Mouse (Mus musculus) stomach, embryonic 15.5 days (tissue): ENCODE measurements around the gene Nap1l5. TPM values are rescaled to one million over a fixed set of nuclear protein-coding genes. Genes with fewer than 3 reads are reported as not detected.
A peak's percentile ranks its signal among the peaks of the same experiment; 100 is the strongest.

Experiments used
- ATAC-seq: fragments of 200-750 bp; cut with Nextera tagmentation; 2 replicates; pipeline ENCODE4 v1.8.0; 2017; ENCODE audit warnings: low read depth, moderate number of reproducible peaks, moderate TSS enrichment; ENCODE audit not compliant: insufficient read depth, low FRiP score
- H3K27ac ChIP-seq: fragments of 300-500 bp; sonication (generic); 2 replicates; pipeline ENCODE4 v1.5.1; 2015; ENCODE audit warnings: mild to moderate bottlenecking, inconsistent platforms
- H3K27me3 ChIP-seq: fragments of 300-500 bp; sonication (generic); replicated peaks from 2 replicates; pipeline ENCODE4 v1.6.1; 2015; ENCODE audit warnings: inconsistent platforms
- H3K36me3 ChIP-seq: fragments of 300-500 bp; sonication (generic); 2 replicates; pipeline ENCODE4 v1.6.1; 2015; ENCODE audit warnings: inconsistent platforms
- H3K4me1 ChIP-seq: fragments of 300-500 bp; sonication (generic); 2 replicates; pipeline ENCODE4 v1.6.1; 2015; ENCODE audit warnings: inconsistent platforms
- H3K4me2 ChIP-seq: fragments of 300-500 bp; sonication (generic); 2 replicates; pipeline ENCODE4 v1.6.1; 2015; ENCODE audit warnings: mild to moderate bottlenecking, inconsistent platforms
- H3K4me3 ChIP-seq: fragments of 300-500 bp; sonication (generic); replicated peaks from 2 replicates; pipeline ENCODE4 v1.5.1; 2015; ENCODE audit warnings: inconsistent platforms
- H3K9ac ChIP-seq: fragments of 300-500 bp; sonication (generic); 2 replicates; pipeline ENCODE4 v1.6.1; 2015; ENCODE audit warnings: inconsistent platforms
- H3K9me3 ChIP-seq: fragments of 300-500 bp; sonication (generic); 2 replicates; pipeline ENCODE4 v1.6.1; 2016; ENCODE audit warnings: inconsistent platforms
- WGBS: fragments of 180-500 bp; shearing (Covaris S2); methylation state at CpG from one replicate; pipeline ENCODE4 v1.1.7; 2015; 5-methylcytosine and 5-hydroxymethylcytosine counted together
- polyA plus RNA-seq: library from polyadenylated mRNA; unstranded; fragments of >200 nt; fragmentation: Nextera tagmentation; extraction: Ambion mirVana; gene quantifications from 2 replicates; pipeline ENCODE4 v1.2.1, GENCODE M21; 2015

Nap1l5 gene
- polyA plus RNA-seq, 1 experiment from 2014 or later: 7.3 TPM

DNA sequence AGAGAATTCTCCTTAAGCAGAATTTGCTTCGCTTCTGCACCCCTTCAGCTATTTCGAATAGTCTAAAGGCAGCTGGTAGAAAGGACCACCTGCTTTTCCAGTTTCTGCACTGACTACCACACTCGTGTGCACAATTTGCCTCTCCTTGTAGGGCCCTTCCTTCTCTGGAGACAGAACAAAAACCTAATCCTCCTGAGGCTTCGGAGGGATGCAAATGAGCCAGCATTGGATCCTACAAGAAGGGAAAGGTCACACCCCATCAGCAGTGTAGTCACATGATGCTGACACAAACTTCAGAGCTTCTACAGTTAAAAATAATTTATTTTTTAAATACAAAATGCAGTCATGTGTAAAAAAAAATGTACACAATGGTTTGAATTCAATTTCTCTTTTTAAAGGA, 24.3 kb upstream of the Nap1l5 start:
- H3K9me3 ChIP-seq: no peaks in the 10 kb centered on the region
- H3K36me3 ChIP-seq: 0 out of 2 replicates have a peak, but pooled peaks cover 5% of the 10 kb centered on the region
- no peaks in the 10 kb centered on the region for H3K4me1 ChIP-seq
- H3K27me3 ChIP-seq: no peaks in the 10 kb centered on the region
- no peak overlapping the region for H3K4me2 ChIP-seq
- WGBS: 76% methylated on average over 4 of the region's 4 CpGs
- no peak overlapping the region for H3K27ac ChIP-seq
- ATAC-seq: no peak
- no peak overlapping the region for H3K4me3 ChIP-seq
- H3K9ac ChIP-seq: no peak overlapping the region

DNA sequence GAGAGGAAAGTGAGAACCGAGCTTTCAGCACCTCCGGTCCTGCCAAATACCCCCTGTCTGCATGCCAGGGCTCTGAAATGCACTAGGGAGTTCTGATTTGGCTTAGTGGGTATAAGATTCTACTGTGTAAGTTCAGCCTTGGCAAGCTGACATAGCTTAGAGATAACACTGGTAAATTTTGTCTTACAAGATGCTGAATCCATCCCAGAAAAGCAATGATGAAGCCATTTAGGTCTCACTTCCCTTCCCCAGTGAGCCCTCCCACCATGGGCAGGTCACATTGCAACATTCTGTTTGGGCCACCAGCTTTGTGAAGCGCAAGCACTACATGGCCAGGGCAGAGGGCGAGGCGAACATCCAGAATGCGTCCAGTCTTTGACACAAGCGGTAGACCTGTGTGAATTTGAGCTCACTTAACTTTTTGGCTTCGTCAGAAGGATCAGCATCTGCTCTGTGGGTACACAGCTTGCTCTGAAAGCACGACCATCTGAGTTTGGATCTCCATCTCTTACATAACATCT, 23.1 kb upstream of the Nap1l5 start:
- no peak for ATAC-seq
- WGBS: 84% methylated on average over 9 of the region's 9 CpGs
- H3K27me3 ChIP-seq: no peaks in the 10 kb centered on the region
- H3K4me3 ChIP-seq: no peak overlapping the region
- H3K4me2 ChIP-seq: no peak overlapping the region
- H3K9ac ChIP-seq: no peak overlapping the region
- no peak overlapping the region for H3K27ac ChIP-seq
- H3K36me3 ChIP-seq: 0 out of 2 replicates have a peak, but pooled peaks cover 3% of the 10 kb centered on the region
- no peaks in the 10 kb centered on the region for H3K4me1 ChIP-seq
- H3K9me3 ChIP-seq: no peaks in the 10 kb centered on the region

DNA sequence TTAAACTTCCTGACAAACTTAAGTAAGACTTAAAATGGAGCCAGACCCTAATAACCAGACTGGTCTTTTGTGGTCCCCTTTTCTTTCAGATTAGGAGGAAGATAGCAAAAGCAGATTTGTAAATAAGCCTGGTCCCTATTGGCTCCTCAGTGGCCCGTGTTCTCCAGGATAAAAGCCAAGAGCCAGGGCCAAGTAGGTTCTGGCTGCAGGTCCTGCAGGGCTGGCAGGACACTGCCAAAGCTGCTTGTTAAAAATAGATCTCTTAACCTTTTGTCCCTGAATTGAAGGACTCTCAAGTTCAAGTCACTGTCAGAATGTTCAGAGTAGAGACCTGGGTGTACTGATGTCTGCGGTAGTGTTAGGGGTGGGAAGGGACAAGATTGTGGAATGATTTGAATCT, 21.0 kb upstream of the Nap1l5 start:
- no peaks in the 10 kb centered on the region for H3K4me1 ChIP-seq
- H3K4me3 ChIP-seq: no peak overlapping the region
- H3K9ac ChIP-seq: no peak overlapping the region
- no peak overlapping the region for H3K27ac ChIP-seq
- no peak overlapping the region for H3K4me2 ChIP-seq
- H3K9me3 ChIP-seq: no peaks in the 10 kb centered on the region
- H3K36me3 ChIP-seq: no peaks in the 10 kb centered on the region
- no peak for ATAC-seq
- 69% methylated on average over 2 of the region's 2 CpGs for WGBS
- H3K27me3 ChIP-seq: no peaks in the 10 kb centered on the region

DNA sequence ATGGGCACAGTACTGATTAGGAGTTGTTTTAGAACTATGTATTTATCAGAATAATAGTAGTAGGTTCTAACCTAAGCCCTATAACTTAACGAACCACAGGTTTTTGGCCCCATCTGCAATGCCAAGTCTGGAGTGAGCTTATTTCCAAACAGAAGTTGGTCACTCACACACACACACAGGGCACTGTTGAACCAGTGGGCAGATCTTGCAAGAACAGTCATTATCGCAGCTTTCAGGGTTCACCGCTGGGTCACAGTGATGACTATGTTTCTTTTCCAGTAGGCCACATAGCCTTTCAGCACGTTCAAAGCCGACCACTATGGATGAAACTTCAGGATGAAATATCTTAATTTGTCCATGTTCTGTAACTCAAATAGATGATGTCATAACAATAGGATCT, 15.6 kb upstream of the Nap1l5 start:
- ATAC-seq: no peak

DNA sequence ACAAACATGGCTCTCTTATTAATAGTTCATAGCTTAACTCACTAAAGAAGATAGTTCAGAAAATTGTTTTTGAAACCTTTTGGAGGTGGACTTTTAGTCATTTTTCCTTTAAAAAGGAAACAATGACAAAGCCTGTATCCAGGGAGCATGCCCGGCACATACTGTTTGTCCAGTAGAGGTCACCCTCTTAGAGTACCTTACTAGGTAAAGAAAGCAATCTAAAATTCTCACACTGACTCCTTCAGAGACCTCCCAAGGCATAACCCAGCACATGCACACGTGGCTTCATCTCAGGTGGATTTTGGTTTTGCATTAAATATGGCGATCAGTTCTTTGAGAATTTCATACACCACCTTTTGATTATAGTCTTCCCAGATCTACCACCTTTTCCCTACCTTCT, 14.7 kb upstream of the Nap1l5 start:
- Histone ChIP-seq H3K27ac (no peak overlapping the region), H3K4me2 (no peak overlapping the region), H3K9ac (no peak overlapping the region), H3K27me3 (no peaks in the 10 kb centered on the region), H3K9me3 (no peaks in the 10 kb centered on the region), H3K4me1 (no peaks in the 10 kb centered on the region), H3K4me3 (no peak overlapping the region), H3K36me3 (no peaks in the 10 kb centered on the region)
- ATAC-seq: no peak
- 54% methylated on average over 3 of the region's 3 CpGs for WGBS

More for the DNA sequence above, 15.6 kb upstream of the Nap1l5 start:
- H3K9ac ChIP-seq: no peak overlapping the region
- WGBS: 62% methylated on average over 5 of the region's 5 CpGs
- H3K27me3 ChIP-seq: no peaks in the 10 kb centered on the region
- no peaks in the 10 kb centered on the region for H3K36me3 ChIP-seq
- H3K4me3 ChIP-seq: no peak overlapping the region
- no peak overlapping the region for H3K27ac ChIP-seq
- H3K9me3 ChIP-seq: no peaks in the 10 kb centered on the region
- no peaks in the 10 kb centered on the region for H3K4me1 ChIP-seq
- H3K4me2 ChIP-seq: no peak overlapping the region

DNA sequence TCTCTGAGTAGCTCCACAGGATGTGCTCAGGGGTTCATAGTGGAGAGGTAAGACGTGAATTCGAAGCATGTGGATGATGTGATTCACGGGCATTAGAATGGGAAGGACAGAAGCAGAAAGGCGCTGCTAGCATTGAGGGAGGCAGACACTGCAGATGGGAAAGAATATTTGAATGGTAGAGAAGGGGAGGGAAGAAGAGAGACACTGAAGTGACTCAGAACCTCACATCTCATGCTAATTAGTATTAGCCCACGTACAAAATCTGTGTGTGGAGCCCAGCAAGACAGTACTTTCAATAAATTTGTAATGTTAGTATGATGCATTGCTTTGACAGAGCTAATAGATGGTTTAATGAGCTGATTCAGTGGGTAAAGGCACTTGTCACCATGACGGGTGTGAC, 13.9 kb upstream of the Nap1l5 start:
- Histone ChIP-seq H3K4me3 (no peak overlapping the region), H3K36me3 (no peaks in the 10 kb centered on the region), H3K27me3 (no peaks in the 10 kb centered on the region), H3K9ac (no peak overlapping the region), H3K4me1 (no peaks in the 10 kb centered on the region), H3K9me3 (no peaks in the 10 kb centered on the region), H3K27ac (no peak overlapping the region), H3K4me2 (no peak overlapping the region)
- no peak for ATAC-seq
- WGBS: 79% methylated on average over 6 of the region's 6 CpGs

DNA sequence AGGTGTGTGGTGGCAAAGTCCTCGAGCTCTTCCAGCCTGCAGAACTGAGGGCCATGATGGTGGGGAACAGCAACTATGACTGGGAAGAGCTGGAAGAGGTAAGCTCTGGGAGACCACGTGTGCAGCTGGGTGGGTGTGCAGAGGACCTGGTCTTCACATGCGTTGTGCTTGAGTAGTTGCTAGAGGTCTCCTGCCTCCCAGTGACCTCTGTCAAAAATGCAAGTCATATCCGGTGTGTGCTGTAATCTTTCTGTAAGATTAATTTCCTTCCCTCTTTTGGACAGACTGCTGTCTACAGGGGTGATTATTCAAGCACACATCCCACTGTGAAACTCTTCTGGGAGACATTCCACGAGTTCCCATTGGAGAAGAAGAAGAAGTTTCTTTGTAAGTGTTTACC, 9.6 kb upstream of the Nap1l5 start:
- Histone ChIP-seq H3K4me1 (no peaks in the 10 kb centered on the region), H3K9ac (no peak overlapping the region), H3K27ac (no peak overlapping the region), H3K36me3 (no peaks in the 10 kb centered on the region), H3K9me3 (no peaks in the 10 kb centered on the region), H3K4me2 (no peak overlapping the region), H3K27me3 (no peaks in the 10 kb centered on the region), H3K4me3 (no peak overlapping the region)
- ATAC-seq: no peak
- 75% methylated on average over 5 of the region's 5 CpGs for WGBS

DNA sequence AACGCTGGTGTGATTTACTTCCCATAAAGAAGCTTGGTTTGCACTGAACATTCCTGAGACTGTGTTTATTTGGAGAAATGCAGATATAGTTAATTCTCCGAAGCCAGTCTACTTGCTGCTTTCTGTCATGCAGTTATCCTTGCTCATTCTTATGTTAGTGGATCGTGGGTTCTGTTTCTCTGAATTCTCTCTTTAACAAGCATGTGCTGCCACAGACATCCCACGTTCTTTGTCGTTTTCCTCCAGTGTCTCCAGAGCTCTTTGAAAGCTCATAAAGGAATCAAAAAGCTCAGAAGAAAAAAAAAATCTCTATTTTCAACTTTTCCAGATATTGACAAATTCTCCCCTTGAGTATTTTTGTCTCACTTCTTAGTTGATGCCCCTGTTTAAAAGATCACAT, 7.1 kb upstream of the Nap1l5 start:
- Histone ChIP-seq H3K9ac (no peak overlapping the region), H3K4me1 (no peaks in the 10 kb centered on the region), H3K9me3 (no peaks in the 10 kb centered on the region), H3K27me3 (no peaks in the 10 kb centered on the region), H3K4me3 (no peak overlapping the region), H3K36me3 (no peaks in the 10 kb centered on the region), H3K27ac (0 out of 2 replicates have a peak overlapping the region, but pooled peaks have one; percentile 57), H3K4me2 (no peak overlapping the region)
- no peak for ATAC-seq
- 55% methylated on average over 5 of the region's 5 CpGs for WGBS

DNA sequence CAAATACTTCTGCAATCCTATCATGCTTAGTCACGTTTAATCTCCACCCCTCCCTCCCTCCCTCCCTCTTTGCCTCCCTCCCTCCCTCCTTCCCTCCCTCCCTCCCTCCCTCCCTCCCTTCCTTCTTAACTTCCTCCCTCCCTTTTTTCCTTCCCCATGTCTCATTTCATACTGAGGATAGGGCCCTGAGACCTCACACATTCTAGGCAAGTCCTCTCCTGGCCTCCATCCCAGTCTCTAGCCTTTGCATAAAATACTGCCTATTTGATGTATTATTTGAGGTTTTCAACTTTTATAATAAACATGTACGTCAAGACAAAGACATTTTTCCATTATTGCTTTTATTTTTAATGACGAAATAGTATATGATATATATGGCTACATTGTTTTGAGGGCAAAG, 6.7 kb upstream of the Nap1l5 start:
- WGBS: 43% methylated on average over 3 of the region's 3 CpGs
- no peak overlapping the region for H3K27ac ChIP-seq
- H3K4me3 ChIP-seq: no peak overlapping the region

DNA sequence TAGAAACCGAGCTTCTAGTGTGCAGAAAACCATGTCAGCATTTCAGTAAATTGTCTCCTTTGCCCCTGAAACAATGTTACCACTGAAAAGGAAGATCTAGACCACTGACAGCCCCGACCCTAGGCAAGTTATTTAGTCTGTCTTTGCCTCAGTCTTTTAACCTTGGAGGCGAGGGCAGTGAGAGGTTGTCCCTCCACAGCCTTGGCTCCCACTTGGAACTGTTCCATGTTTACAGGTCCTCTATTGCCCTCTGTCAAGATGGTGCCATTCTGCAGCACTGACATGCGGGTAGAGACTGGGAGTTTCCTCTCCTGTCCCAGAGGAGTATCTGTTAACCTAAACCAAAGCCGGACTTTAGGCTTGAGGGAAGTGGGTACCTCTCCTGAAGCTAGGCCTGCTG, 6.0 kb upstream of the Nap1l5 start:
- Histone ChIP-seq H3K36me3 (no peaks in the 10 kb centered on the region), H3K27me3 (no peaks in the 10 kb centered on the region), H3K4me1 (no peaks in the 10 kb centered on the region), H3K9me3 (no peaks in the 10 kb centered on the region), H3K4me3 (no peak overlapping the region), H3K9ac (no peak overlapping the region), H3K27ac (no peak overlapping the region; the same call in 1 of the 2 replicates), H3K4me2 (no peak overlapping the region)
- whole genome bisulfite sequencing: 72% methylated on average over 5 of the region's 5 CpGs
- no peak for ATAC-seq

More for the DNA sequence above, 6.7 kb upstream of the Nap1l5 start:
- Histone ChIP-seq H3K27me3 (no peaks in the 10 kb centered on the region), H3K9ac (no peak overlapping the region), H3K4me2 (no peak overlapping the region), H3K4me1 (no peaks in the 10 kb centered on the region), H3K36me3 (no peaks in the 10 kb centered on the region), H3K9me3 (no peaks in the 10 kb centered on the region)
- ATAC-seq: no peak

DNA sequence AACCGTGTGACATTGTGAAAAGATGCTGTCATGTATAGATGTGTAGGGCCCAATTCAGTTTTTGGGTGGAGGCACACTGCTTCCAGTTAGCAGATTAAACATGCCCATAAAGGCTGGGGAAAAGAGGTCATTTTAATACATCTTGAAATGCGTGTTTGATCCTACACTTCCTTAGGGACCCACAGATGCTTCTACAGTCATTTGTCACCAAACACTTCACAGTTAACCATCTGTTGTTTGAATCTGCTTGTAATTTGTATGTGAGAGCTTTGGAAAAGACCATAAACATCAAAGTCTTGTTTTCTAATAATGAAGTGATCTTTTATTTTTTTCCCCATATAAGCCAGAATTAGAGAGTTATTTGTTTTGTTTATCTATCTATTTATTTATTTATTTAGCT, 915 bp upstream of the Nap1l5 start:
- Histone ChIP-seq H3K9ac (no peak overlapping the region), H3K4me2 (no peak overlapping the region), H3K36me3 (no peaks in the 10 kb centered on the region), H3K27ac (no peak overlapping the region), H3K4me1 (no peaks in the 10 kb centered on the region), H3K4me3 (no peak overlapping the region), H3K27me3 (no peaks in the 10 kb centered on the region), H3K9me3 (no peaks in the 10 kb centered on the region)
- 84% methylated on average over 2 of the region's 2 CpGs for WGBS
- no peak for ATAC-seq

DNA sequence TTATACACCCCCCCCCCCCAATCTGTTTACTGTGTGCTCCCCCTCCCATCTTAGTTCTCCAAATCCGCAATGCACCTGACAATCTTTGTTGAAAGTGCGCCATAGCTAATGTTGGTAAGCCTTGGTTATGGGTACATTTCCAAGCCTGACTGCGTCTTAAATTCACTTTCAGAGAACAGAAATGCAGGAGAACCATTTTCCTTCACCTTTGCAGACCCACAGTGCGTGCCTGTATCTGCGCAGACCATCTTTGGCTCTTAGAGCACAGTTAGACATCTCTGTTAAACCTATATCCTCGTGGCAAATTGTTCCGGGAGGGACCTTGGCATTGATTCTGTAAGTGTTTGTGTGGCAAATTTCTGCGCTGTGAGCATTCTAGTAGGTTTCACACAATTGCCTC, 460 bp upstream of the Nap1l5 start:
- H3K4me3 ChIP-seq: no peak overlapping the region; the same call in 1 of the 2 replicates
- no peak overlapping the region for H3K9ac ChIP-seq
- no peak overlapping the region for H3K27ac ChIP-seq
- 86% methylated on average over 8 of the region's 8 CpGs for WGBS
- no peak for ATAC-seq
- no peaks in the 10 kb centered on the region for H3K9me3 ChIP-seq
- no peaks in the 10 kb centered on the region for H3K27me3 ChIP-seq
- H3K36me3 ChIP-seq: no peaks in the 10 kb centered on the region
- peak overlapping the region; percentile 72; the same call in 1 of the 2 replicates for H3K4me2 ChIP-seq
- H3K4me1 ChIP-seq: no peaks in the 10 kb centered on the region

DNA sequence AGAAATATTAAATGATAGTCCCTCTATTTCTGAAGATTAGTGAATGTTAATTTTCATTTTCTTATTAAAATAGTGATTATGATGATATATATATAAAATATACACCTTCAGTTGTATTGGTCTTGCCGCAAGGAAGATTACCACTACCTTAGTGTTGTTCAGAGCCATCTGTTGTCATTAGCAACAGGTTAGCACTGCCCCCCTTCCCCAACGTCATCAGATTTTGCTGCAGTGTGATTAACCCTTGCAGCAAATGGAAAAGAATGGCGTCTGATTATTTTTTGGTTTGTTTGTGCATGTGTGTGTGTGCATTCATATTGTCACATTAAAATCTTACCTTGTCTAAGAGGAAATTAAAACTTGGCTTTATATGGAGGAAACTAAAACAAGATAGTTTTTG, 2.3 kb downstream of the Nap1l5 start:
- Histone ChIP-seq H3K4me1 (no peaks in the 10 kb centered on the region), H3K27me3 (no peaks in the 10 kb centered on the region), H3K9me3 (no peaks in the 10 kb centered on the region), H3K36me3 (no peaks in the 10 kb centered on the region), H3K27ac (no peak overlapping the region), H3K9ac (no peak overlapping the region), H3K4me2 (no peak overlapping the region), H3K4me3 (no peak overlapping the region)
- WGBS: 61% methylated on average over 3 of the region's 3 CpGs
- ATAC-seq: no peak
